Mouse (Mus musculus): ENCODE measurements around the gene Alox5ap.

DNA sequence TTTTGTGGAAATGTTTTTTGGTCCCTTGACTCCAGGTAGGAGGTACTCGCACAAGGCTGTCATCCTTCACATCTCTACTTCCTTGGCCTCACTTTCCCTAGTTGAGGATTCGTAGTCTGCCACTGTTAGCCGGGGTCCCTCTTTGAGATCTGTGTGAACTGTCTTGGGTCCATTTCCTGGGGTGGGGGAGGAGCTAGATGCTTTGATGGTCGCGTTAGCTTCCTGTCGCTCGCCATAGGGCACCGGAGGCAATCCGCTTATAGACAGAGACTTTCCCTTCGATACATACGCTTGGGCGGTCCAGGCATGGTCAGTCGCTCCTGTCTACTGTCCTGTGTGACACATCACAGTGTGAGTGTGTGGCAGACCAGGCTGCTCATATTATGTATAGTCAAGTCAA, 60.2 kb downstream of the Alox5ap start:
- TF ChIP-seq CTCF (IDR thresholded peaks at IDR 0.05): no peak
- no peak for TF ChIP-seq EP300 (IDR thresholded peaks at IDR 0.05; ENCODE audit: insufficient read depth, low read depth, low read length)
- TF ChIP-seq POLR2A (IDR thresholded peaks at IDR 0.05; ENCODE audit: insufficient read depth, low read depth, low read length): no peak
